Mouse (Mus musculus): ENCODE measurements around the gene Prps1l1. TPM values are rescaled to one million over a fixed set of nuclear protein-coding genes. Genes with fewer than 3 reads are reported as not detected.

The Prps1l1 gene
- polyA plus RNA-seq, 1 experiment from 2014 or later: not detected

Other genes starting within 250 kb of the Prps1l1 start
- gene Hdac9, start 67.7 kb upstream of the Prps1l1 start, polyA plus RNA-seq (2014; fragmentation: Nextera tagmentation; extraction: Ambion mirVana): 5.5 and 5.7 TPM in 2 replicates
- gene Snx13, start 62.4 kb downstream of the Prps1l1 start, polyA plus RNA-seq (2014; fragmentation: Nextera tagmentation; extraction: Ambion mirVana): 19.3 and 23.8 TPM in 2 replicates